Mouse (Mus musculus): ENCODE results near the gene Bcor. TPM values are rescaled to one million over a fixed set of nuclear protein-coding genes. Genes with fewer than 3 reads are reported as not detected.

Gene Bcor
- polyA plus RNA-seq, 1 experiment from 2014 or later = 18.1 TPM

DNA sequence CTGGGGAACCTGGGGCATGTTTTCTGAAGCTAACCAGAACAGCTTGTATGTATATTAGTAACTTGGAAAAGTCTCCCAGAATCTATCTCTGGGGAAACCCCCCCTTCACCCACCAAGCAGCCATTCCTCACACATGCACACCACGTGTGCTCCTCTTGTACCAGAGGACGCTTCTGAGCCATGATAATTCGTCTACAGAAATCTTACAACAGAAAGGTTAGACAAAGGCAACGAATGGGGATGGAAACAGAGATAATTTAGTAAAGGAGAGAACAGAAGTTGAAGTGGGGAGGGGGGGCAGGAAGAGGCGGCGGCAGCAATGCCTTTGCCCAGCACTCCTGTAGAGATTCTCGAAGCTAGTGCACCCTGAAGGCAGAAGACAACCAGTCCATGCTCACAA, 172.6 kb downstream of the Bcor start:
- ATAC-seq (ENCODE audit: low FRiP score) = no peak
- H3K4me1 ChIP-seq (replicated peaks) = peaks cover 7% of the 10 kb centered on the region; the same call in 1 of the 2 replicates
- H3K27me3 ChIP-seq = peaks cover 15% of the 10 kb centered on the region; the same call in 1 of the 2 replicates
- no peak overlapping the region for H3K4me2 ChIP-seq
- H3K36me3 ChIP-seq = no peaks in the 10 kb centered on the region
- WGBS = 30% methylated on average over 7 of the region's 7 CpGs
- no peaks in the 10 kb centered on the region for H3K9me3 ChIP-seq
- no peak overlapping the region for H3K27ac ChIP-seq
- H3K9ac ChIP-seq = no peak overlapping the region
- no peak overlapping the region for H3K4me3 ChIP-seq

Measured in hindbrain, embryonic 13.5 days (tissue).